Mouse (Mus musculus) 3T3-L1 (cell line): ENCODE data around the gene Cnpy4.

Experiments used
- DNase-seq: peaks from one replicate; pipeline ENCODE4 v3.0.0-alpha.2; 2015; ENCODE audit warnings: low read depth, low spot score

The Cnpy4 gene

DNA sequence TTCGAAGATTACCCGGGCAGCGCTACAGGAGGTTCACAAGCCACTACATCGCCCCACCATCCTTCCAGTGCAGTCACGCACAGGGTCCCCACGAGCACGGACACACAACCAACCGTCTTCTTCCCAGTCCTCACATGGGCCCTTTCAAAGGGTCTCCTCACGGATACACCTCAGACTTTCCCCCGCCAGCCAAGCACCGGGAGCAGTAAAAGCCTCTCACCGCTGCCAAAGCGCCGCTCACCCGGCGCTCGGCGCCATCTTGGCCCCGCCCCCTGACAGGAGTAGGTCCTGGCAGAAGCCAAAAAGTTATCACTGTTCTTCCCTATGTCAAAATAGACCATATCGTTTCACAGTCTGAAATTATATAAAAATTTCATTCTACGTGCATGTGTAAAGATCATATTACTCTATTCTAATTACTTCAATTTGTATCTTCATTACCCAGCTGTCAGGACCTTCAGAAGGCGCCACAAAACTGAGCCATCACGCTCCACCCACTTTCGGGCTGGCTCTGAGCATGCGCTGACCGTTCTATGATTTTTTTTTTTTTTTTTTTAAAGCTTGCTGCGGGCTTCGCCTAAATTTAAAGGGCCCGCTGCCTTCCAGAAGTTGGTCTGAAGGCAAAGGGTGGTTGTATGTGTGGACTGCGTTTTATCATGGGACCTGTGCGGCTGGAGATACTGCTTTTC is at the start of gene Cnpy4, which contains the start of gene Taf6:
Gene Cnpy4, plus strand, starts transcription at position 536 of the 689 bp plus-strand sequence.
Gene Taf6, minus strand, starts transcription at position 502 of the 689 bp plus-strand sequence.
- peak; percentile 94 for DNase-seq

DNA sequence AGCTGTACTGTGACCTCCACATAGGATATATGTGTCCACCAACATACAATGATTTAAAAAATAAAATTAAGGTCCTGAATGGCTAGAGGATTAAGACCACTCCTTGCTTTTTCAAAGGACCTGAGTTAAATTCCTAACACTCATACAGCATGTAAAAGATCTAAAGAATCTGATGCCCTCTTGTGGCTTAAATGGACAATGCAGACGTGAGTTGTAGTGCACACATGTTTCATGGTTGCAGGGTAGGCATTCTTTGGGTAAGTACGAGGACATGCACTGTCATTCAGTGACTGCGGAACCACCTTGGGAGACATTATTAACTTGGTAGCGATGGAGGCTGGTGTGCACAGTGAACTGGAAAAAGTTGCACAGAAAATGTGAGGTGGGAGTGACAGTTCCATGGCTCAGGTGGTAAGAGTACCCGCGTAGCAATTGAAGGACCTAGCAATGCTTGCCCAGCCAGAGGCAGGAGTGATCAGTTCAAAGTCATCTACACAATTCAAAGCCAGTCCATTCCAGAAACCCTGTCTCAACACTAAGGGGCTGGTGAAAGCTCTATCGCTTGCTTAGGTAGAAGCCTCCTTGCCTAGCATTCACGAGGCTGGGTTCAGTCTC is 49.2 kb upstream of the Cnpy4 start:
- DNase-seq, result peak; percentile 86

DNA sequence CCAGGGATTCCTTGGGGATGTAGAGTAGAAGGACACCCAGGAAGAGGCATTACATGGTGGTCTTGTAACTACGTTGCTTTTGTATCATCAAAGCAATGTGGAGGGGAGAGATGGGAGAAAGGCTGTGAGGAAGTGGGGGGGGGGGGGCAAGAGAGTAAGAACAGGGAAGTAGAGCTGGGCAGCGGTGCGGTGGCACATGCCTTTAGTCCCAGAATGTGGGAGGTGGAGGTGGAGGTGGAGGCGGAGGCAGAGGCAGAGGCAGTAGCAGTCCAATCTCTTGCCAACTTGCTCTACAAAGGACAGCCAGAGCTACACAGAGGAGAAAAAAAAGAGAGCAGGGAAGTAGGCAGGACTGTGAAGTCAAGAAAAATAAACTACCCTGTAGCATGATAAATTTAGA is 48.7 kb upstream of the Cnpy4 start:
- no peak for DNase-seq

DNA sequence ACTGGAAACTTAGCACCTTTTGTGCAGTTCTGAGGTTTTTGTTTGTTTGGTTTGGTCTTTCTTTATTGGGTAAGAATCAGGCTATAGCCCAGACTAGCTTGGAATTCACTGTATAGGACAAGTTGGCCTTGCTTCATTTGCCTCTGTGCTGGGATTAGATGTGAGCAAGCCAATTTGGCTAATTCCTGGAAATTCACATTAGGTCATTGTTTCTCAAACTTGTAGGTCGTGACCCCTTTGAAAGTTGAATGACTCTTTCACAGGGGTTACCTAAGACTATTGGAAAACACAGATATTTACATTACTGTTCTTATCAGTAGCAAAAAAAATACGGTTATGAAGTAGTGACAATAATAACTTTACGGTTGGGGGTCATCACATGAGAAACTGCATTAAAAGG is 32.9 kb upstream of the Cnpy4 start:
- DNase-seq, result no peak

DNA sequence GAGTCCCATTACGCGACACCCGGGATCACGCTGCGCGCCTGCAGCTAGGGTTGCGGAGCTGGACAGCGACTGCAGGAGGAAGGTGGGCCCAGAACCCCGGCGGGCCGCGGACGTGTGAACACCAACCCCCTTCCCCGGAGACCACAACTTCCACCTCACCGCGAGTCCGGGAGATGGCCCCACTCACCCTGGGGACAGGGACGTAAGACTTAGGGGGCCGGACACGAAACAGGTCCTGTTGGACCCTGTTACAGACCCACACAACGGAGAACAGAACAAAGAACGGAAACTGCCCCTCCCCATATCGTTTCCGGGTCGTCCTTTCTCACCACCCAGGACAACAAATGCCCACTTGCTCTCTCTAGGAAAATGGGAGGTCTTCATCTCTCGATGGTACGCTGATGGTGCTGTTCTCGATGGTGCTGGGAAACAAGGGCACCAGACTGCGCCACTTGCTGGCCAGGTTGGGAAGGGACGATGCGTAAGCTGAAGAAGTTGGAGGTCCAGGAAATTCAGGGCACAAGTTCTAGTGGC is 31.8 kb upstream of the Cnpy4 start, which contains the start of gene Zfp113:
Gene Zfp113, minus strand, starts transcription at position 302 of the 534 bp plus-strand sequence.
- DNase-seq, result peak; percentile 100

DNA sequence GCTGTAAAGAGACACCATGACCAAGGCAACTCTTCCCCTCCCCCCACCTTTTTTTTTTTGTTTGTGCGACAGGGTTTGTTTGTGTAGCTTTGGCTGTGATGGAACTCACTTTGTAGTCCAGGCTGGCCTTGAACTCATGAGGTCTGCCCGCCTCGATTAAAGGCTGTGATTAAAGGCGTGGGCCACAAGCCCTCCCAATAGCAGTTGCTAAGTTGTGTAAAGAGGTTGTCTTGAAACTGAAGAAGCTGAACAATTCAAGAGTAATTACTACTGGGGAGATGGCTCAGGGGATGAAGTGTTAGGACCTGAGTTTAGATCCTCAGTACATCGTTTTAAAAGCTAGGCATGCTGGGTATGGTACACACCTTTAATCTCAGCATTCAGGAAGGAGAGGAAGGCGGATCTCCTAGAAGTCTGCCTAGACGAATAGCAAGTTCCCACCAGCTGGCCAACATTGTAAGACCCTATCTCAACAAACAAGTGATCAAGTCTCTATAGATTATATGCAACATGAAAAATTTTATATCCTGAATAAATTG is 27.0 kb upstream of the Cnpy4 start:
- no peak for DNase-seq

DNA sequence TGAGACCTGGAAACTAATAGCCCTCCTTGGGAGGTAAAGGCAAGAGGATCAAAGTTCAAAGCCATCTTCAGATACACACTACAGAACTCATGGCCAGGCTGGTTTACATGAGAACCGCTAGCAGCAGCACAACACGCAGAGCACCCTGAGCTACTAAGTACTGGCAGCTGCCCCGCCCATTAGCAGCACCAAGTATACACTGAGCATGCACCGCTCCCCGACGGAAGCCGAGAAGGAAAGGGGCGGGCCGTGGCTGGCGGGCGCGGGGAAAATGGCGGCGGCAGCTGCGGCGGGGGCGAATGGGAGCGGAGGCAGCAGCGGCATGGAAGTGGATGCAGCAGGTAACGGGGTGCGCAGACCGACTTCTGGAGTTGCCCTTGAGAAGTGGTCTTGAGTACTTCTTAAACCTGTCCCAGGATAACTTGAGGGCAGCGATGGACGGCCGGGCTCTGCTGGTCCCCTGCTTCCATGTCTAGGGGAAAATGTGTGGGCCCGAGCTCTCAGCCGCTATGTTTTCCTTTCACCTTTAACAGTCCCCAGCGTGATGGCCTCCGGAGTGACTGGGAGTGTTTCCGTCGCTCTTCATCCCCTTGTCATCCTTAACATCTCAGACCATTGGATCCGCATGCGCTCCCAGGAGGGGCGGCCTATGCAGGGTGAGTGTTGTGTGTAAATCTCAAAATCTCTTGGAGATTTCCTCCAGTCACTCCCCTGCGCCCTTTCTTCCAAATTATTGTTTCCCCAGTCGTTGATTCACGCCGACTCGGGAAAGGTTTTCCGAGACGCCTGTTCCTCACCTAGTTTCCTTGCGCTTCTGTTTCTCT is 26.2 kb upstream of the Cnpy4 start, which contains the start of gene Cops6:
Gene Cops6, plus strand, starts transcription at position 230 of the 824 bp plus-strand sequence.
- DNase-seq, result peak; percentile 96

DNA sequence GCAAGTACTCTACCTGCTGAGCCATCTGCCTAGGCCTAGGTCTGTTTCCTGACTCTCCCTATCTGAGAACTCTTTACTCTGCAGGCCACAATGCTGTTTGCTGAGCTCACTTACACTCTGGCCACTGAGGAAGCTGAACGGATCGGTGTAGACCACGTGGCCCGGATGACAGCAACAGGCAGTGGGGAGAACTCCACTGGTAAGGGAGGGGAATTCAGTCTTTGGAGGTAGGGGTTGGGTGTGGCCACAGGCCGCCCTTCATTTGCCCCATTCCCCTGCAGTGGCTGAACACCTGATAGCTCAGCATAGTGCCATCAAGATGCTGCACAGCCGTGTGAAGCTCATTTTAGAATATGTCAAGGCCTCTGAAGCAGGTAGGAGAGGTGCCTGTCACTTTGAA is 24.2 kb upstream of the Cnpy4 start:
- DNase-seq, result no peak

DNA sequence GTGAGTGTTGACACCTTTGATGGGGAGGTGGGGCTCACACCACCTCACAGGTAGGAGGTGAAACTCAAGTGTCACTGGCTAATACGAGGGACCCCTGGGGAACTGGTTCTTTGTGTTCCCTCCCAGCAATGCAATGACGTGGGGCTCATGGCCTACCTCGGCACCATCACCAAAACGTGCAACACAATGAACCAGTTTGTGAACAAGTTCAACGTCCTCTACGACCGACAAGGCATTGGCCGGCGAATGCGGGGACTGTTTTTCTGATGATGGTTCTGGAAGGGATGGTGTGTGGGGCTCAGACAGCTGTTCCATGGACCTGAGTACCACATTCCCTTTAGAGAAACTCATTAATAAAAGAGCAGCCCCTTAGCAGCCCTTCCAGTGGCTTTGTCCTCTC is 23.7 kb upstream of the Cnpy4 start:
- DNase-seq, result no peak

DNA sequence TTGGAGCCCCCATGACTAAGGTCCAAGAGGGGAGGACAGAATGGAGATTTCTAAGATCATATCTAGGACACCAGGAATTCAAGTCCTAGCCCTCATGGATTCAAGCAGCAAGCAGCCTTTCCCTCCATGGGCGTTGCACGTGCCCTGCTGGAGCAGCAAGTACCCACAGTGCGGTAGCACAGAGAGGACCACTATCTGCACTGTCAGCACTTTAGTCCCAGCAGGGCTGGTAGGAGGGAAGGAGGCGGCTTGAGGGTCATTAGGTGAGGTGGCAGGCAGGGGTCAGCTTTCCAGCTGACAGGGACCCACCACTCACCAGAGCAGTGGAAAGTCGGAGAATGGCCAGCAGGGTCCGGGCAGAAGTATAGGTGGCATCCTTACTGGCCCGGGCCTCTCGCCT is 21.7 kb upstream of the Cnpy4 start:
- no peak for DNase-seq

DNA sequence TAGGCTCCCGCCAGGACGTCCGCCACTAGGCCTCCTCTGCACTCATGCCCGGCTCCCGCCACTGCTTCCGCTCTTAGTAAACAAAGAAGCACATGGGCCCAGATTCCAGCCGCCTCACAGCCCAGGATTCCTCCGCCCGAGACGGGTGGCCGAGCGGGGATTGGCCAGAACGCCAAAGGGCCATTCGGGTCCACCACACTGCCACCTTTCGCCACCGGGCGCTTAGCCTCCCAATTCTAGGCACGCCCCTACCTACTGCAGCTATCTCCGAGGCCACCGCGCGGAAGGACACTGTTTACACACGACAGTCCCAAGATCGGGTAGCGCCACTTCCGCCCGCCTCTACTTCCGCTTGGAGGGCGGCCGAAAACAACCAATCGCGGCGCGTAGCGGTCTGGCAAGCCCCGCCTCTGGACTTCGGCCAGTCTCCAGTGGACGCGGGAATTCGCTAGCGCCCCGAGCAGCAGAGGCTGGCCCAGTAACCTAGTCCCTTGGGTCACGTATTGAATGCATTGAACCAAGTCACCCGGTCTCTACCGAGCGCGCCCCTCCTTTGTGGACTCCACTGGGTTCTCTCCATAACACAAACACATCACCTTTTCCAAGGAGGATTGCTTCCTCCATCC is 16.2 kb upstream of the Cnpy4 start:
- DNase-seq, result peak; percentile 98

DNA sequence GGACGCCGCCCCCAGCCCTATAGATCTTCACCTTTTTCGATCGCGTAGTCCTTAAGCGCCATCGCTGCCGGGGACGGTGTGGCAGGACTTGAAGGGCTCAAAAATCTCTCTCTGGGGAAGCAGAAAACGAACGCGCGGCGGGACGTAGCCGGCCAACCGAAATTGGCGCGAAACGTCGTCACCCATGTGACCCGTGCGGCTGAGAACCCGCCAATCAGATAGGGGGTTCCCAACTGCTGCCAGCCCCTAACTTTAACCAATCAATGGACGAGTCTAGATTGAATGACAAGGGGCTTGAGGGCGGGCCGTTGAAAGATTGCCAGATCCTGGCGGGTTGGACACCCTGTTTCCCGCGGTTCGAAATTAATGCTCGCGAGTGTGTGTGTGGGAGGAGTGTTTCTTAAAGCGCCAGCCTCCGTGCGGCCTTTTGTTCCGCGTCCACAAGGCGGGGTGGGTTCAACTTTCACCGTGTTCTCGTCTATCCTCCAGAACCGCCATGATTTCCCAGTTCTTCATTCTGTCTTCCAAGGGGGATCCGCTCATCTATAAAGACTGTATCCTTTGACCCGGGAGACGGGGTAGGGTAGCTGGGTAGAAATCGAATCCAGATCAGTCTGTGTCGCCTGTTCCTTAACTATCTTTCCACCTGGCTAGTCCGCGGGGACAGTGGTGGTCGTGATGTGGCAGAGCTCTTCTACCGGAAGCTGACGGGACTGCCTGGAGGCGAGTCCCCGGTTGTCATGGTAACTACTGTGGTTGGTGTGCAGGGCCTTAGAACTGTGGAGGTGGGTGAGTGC is 15.4 kb upstream of the Cnpy4 start, which contains the start of the genes Ap4m1 and Mcm7:
Gene Ap4m1, plus strand, starts transcription at position 308 of the 797 bp plus-strand sequence.
Gene Mcm7, minus strand, starts transcription at position 728 of the 797 bp plus-strand sequence.
- DNase-seq, result peak; percentile 100

DNA sequence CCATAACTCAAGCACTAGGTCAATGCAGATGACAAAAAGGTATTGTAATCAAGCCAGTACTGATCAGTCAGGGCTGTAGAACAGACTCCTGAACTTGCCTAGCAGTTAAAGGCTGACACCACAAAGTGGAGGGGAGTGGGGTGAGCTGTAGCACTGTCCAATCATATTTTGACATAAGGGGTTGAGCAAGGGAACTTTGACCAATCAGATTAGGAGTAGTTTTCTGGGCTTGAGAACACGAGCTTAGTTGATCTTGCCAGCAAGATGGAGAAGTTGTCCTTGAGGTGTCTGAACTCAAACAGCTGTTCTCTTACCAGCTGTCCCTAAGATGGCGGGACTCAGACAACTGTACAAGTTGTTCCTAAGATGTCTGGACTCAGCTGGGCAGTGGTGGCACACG is 14.1 kb upstream of the Cnpy4 start:
- peak; percentile 50 for DNase-seq

DNA sequence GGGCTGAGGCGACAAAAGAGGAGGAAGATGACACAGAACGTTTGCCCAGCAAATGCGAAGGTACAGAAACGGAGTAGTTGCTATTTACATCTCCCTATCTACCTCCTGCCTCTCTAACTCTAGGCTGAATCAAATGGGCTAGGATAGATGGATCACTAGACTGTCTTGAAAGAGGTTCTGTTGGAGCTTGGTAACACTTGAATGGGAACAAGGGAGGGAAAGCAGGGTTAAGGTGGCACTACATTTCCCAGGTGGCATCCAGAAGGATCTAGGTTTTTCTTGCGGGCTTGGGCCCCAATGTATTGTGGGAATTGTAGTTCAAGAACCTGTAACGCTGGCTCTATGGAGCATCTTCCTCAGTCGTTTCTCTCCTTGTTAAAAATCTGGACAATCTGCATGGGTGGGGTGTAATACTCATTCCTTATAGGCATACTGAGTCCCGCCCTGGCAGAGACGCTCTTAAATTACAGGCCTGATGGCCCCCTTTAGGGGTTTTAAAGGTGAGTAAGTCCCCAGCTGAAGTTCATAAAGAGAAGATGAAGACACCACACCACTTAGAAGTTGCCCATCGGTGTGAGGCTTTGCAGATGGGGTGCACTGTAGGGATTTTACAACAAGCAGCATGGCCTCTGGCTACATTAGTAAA is 499 bp downstream of the Cnpy4 start:
- peak; percentile 97 for DNase-seq

DNA sequence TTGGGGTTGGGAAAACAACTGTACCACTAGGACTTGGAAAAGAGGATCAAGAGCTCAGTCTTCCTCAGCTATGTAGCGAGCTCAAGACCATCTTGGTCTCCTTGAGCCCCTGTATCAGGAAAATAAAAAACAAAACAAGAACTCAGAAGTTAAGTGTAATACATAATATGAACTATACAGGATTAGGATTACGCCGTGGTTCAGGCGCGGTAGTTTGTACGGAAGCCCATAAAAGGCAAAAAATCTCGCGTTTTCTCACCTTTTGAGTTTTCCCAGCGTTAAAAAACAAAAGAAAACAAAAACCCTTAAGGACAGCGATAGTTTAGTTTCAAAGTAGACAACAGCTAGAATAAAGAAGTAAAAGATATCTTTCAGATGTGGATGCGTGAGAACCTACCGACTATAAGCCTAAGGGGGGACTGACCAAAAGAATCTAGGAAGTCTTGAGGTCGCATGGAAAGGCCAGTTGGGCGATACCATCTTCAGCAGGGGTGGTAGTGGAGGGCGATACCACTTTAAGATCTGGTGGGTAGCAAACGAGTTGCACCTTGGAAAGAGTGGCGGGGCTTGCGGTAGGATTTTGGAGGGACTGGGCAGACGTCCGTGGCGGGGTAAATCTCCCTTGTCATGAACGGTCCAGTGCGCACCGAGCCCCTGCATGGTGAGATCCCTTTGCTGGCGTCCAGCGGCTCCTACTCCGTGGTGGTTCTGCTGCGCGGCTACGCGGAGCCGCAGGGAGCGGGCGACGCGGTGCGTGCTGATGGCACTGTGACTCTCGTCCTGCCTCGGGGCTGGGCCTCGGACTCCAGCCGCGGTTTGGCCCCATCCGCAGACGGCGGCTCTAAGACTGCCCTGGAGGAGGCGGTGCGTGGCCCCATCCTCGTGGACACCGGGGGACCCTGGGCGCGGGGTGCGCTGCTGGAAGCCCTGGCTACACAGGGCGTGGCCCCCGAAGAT is 6.8 kb downstream of the Cnpy4 start, which contains the start of gene Mblac1:
Gene Mblac1, plus strand, starts transcription at position 544 of the 957 bp plus-strand sequence.
- DNase-seq, result peak; percentile 88

DNA sequence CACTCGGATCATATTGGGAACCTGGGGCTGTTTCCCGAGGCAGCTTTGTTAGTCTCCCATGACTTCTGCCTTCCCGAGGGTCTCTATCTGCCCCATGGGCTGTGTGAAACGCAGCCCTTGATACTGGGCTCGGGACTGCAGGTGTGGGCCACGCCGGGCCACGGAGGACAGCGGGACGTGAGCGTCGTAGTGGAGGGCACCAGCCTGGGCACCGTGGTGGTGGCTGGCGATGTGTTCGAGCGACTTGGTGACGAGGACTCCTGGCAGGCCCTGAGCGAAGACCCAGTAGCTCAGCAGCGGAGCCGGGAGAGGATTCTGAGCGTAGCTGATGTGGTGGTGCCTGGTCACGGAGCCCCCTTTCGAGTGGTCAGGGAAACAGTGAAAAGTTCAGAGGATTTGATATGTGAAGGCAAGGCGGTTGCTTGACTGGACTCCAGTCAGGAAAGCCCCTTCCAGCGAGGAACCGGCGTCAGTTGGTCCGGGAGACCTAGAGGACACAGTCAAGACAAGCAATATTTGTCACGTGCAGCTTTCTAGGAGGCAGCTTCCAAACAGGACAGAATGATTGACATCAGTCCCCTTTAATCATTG is 7.6 kb downstream of the Cnpy4 start:
- no peak for DNase-seq

DNA sequence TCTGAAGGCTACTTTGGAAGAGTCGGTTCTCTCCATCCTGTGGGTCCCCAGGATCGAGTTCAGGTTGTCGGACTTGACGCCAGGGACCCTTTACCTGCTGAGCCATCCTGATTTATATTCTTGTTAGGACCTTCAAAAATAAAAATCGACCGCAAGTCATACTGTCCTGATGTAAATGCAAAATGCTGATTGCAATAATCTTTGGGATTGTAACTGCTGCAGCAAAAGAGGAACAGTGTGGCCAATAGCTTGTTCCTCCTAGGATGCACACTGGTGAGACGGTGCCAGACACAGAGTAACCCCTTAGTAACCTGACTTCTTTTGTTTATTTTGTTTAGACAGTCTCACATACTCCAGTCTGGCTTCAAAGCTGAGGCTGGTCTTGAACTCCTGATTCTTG is 8.2 kb downstream of the Cnpy4 start:
- no peak for DNase-seq

DNA sequence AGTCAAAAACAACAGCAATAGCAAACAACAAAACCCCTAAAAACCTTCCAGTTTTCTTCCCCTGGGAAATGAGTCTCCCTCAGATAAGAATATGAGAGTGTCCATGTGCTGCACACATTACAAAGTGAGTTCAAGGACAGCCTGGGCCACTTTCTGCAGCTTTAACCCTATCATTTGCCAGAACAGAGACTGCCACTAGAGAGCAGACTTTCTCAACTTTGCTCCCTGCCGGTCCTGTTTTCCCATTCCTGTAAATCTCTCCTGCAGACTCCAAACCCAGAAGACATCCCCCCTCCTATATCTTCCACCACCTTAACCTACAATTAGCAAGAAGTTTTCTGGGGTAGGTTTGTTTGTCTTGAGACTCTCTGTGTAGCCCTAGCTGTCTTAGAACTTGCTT is 12.3 kb downstream of the Cnpy4 start:
- peak; percentile 61 for DNase-seq
